16 mouse cellular contexts compared by ENCODE assay signal in the genomic region with DNA sequence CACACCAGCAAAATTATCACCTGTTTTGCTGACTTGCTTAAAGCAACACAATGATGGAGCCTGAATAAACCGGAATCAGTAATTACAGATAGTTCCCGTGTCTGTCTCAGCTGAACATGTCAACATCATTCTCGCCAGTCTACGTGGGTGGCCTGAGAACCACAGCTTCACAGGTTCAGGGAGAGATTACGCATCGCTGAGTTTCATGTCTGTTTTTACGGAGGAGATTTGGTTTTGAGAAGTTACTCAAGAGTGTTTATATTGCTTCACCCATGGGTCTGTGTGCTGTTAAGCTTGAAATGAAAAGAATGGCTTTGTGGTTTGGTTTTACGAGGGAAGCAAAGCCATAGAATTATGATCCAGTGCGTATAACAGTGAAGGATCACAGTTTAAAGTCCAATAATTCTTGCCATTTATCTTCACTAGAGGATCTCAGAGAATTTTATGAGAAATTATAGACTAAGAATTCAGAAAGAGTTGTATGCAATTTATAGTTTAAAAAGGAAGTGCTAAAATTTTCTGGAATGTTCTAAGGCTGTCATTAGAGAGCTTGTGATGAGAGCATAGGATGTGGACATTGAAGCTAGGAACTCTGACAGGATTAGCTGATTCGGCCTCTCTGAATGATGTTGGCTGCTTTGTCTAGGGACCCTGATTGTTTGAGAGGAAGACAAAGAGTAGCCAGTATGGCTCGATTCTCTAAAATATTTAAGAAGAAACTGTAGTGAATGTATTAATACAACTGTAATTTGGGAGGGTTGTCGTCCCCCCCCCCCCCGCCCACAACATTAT.
DNase-seq lines count a peak whose midpoint lies in the region; ATAC-seq and TF ChIP-seq lines count a peak whose summit lies in the region.
"Had no signal": no experiment of that assay in that cellular context is flagged by ENCODE, and none has a peak within 500 bp of the region (broad histone marks: within the 10 kb centered on the region; RNA-seq: fewer than 3 reads in every experiment).

No protein-coding gene starts in this region.

- WGBS in lung, postnatal 0 days: 50% methylated on average over 13 of the region's 13 CpGs
- WGBS in embryonic facial prominence, embryonic 13.5 days: 59% methylated on average over 13 of the region's 13 CpGs

- no peak for TF ChIP-seq EP300 in lung, postnatal 0 days (IDR thresholded peaks at IDR 0.05)

- no peak for TF ChIP-seq CTCF in lung, postnatal 0 days (IDR thresholded peaks at IDR 0.05)

- H3K9ac ChIP-seq in lung, postnatal 0 days (replicated peaks; ENCODE audit: low read depth): no peak overlapping the region
- no peak overlapping the region for H3K9ac ChIP-seq in embryonic facial prominence, embryonic 13.5 days
- H3K9ac ChIP-seq: heart, embryonic 15.5 days; hindbrain, embryonic 15.5 days; lung, embryonic 15.5 days; midbrain, embryonic 12.5 days; neural tube, embryonic 13.5 days had no signal

- H3K36me3 ChIP-seq in lung, postnatal 0 days (ENCODE audit: insufficient read depth, low read length): no peaks in the 10 kb centered on the region
- no peaks in the 10 kb centered on the region for H3K36me3 ChIP-seq in embryonic facial prominence, embryonic 13.5 days
- H3K36me3 ChIP-seq: G1E; heart, embryonic 15.5 days; hindbrain, embryonic 15.5 days; lung, embryonic 15.5 days; midbrain, embryonic 12.5 days; neural tube, embryonic 13.5 days had no signal

- no peaks in the 10 kb centered on the region for H3K27me3 ChIP-seq in lung, postnatal 0 days (replicated peaks; ENCODE audit: insufficient read depth, low read length)
- no peaks in the 10 kb centered on the region for H3K27me3 ChIP-seq in embryonic facial prominence, embryonic 13.5 days
- H3K27me3 ChIP-seq: heart, embryonic 15.5 days; hindbrain, embryonic 15.5 days; lung, embryonic 15.5 days; midbrain, embryonic 12.5 days; neural tube, embryonic 13.5 days had no signal

- H3K9me3 ChIP-seq in lung, postnatal 0 days (ENCODE audit: low read length): no peaks in the 10 kb centered on the region
- H3K9me3 ChIP-seq in embryonic facial prominence, embryonic 13.5 days: no peaks in the 10 kb centered on the region
- H3K9me3 ChIP-seq: heart, embryonic 15.5 days; hindbrain, embryonic 15.5 days; lung, embryonic 15.5 days; midbrain, embryonic 12.5 days; neural tube, embryonic 13.5 days had no signal

- no peak overlapping the region for H3K4me3 ChIP-seq in lung, postnatal 0 days (ENCODE audit: low read depth, low read length)
- no peak overlapping the region for H3K4me3 ChIP-seq in embryonic facial prominence, embryonic 13.5 days
- H3K4me3 ChIP-seq: heart, embryonic 15.5 days; hindbrain, embryonic 15.5 days; lung, embryonic 15.5 days; midbrain, embryonic 12.5 days; neural tube, embryonic 13.5 days had no signal

- peak; percentile 73 for ATAC-seq in frontal cortex, adult (ENCODE audit: low TSS enrichment)
- no peak for ATAC-seq in lung, postnatal 0 days
- ATAC-seq in embryonic facial prominence, embryonic 13.5 days (ENCODE audit: insufficient number of reproducible peaks, insufficient read depth, low FRiP score, low TSS enrichment, low read depth): peak; percentile 52; the same call in 1 of the 2 replicates

- no peak for DNase-seq in frontal cortex, postnatal 25 days (ENCODE audit: low spot score in 2 of 2)
- peak; percentile 31 for DNase-seq in lung, postnatal 0 days (ENCODE audit: low spot score)
- no peak for DNase-seq in lung, postnatal 4 days
- DNase-seq in mesoderm, embryonic 11.5 days (ENCODE audit: low read depth, low spot score): peak; percentile 41
- DNase-seq in cerebellum, adult 9-10 months: no peak
- DNase-seq in gastrocnemius, postnatal 25 days: no peak
- DNase-seq: gastrocnemius, postnatal 10 days; thymus, adult 2 months had no signal

- no peak overlapping the region for H3K4me2 ChIP-seq in lung, postnatal 0 days (replicated peaks; ENCODE audit: low read depth, low read length)
- H3K4me2 ChIP-seq in embryonic facial prominence, embryonic 13.5 days: no peak overlapping the region
- H3K4me2 ChIP-seq: heart, embryonic 15.5 days; hindbrain, embryonic 15.5 days; lung, embryonic 15.5 days; midbrain, embryonic 12.5 days; neural tube, embryonic 13.5 days had no signal

- no peaks in the 10 kb centered on the region for H3K4me1 ChIP-seq in lung, postnatal 0 days (ENCODE audit: insufficient read depth, low read depth, low read length)
- H3K4me1 ChIP-seq in embryonic facial prominence, embryonic 13.5 days: no peaks in the 10 kb centered on the region
- H3K4me1 ChIP-seq: heart, embryonic 15.5 days; hindbrain, embryonic 15.5 days; lung, embryonic 15.5 days; midbrain, embryonic 12.5 days; neural tube, embryonic 13.5 days had no signal

- no peak overlapping the region for H3K27ac ChIP-seq in lung, postnatal 0 days (ENCODE audit: low read length)
- no peak overlapping the region for H3K27ac ChIP-seq in embryonic facial prominence, embryonic 13.5 days
- H3K27ac ChIP-seq: heart, embryonic 15.5 days; hindbrain, embryonic 15.5 days; lung, embryonic 15.5 days; midbrain, embryonic 12.5 days; neural tube, embryonic 13.5 days had no signal

Comparison
In these comparisons a context has a peak if more than half of its experiments do, and no peak if none do; other contexts are left out.
1. DNase-seq: peak in lung, postnatal 0 days (single experiment) and mesoderm, embryonic 11.5 days (single experiment); none in frontal cortex, postnatal 25 days (0 of 2), lung, postnatal 4 days (0 of 2), cerebellum, adult 9-10 months (single experiment) and gastrocnemius, postnatal 25 days (single experiment).